Mouse (Mus musculus) kidney, embryonic 14.5 days (tissue): ENCODE measurements around the gene Ncf4. TPM values are rescaled to one million over a fixed set of nuclear protein-coding genes. Genes with fewer than 3 reads are reported as not detected.

Experiments
- ATAC-seq: fragments of 200-750 bp; cut with Nextera tagmentation; 2 replicates; pipeline ENCODE4 v1.8.0; 2017; ENCODE audit warnings: moderate number of reproducible peaks, mild to moderate bottlenecking, moderate TSS enrichment, moderate library complexity; ENCODE audit not compliant: low FRiP score, low TSS enrichment
- H3K27ac ChIP-seq: fragments of 300-500 bp; sonication (generic); 2 replicates; pipeline ENCODE4 v1.5.1; 2014; ENCODE audit warnings: low read depth, mild to moderate bottlenecking, low read length, moderate library complexity, mixed read lengths
- H3K27me3 ChIP-seq: fragments of 300-500 bp; sonication (generic); 2 replicates; pipeline ENCODE4 v1.6.1; 2014; ENCODE audit warnings: mild to moderate bottlenecking, low read length; ENCODE audit not compliant: control insufficient read depth, insufficient read depth
- H3K36me3 ChIP-seq: fragments of 300-500 bp; sonication (generic); 2 replicates; pipeline ENCODE4 v1.6.1; 2014; ENCODE audit warnings: low read length, mixed read lengths; ENCODE audit not compliant: control insufficient read depth, insufficient read depth
- H3K4me1 ChIP-seq: fragments of 300-500 bp; sonication (generic); 2 replicates; pipeline ENCODE4 v1.6.1; 2014; ENCODE audit warnings: low read length, mixed read lengths; ENCODE audit not compliant: control insufficient read depth, insufficient read depth
- H3K4me2 ChIP-seq: fragments of 300-500 bp; sonication (generic); replicated peaks from 2 replicates; pipeline ENCODE4 v1.6.1; 2014; ENCODE audit warnings: low read depth, mild to moderate bottlenecking, low read length
- H3K4me3 ChIP-seq: fragments of 300-500 bp; sonication (generic); 2 replicates; pipeline ENCODE4 v1.5.1; 2014; ENCODE audit warnings: mild to moderate bottlenecking, low read length
- H3K9ac ChIP-seq: fragments of 300-500 bp; sonication (generic); 2 replicates; pipeline ENCODE4 v1.6.1; 2014; ENCODE audit warnings: low read depth, mild to moderate bottlenecking, low read length, moderate library complexity
- H3K9me3 ChIP-seq: fragments of 300-500 bp; sonication (generic); 2 replicates; pipeline ENCODE4 v1.6.1; 2016; ENCODE audit warnings: low read length; ENCODE audit not compliant: control insufficient read depth
- WGBS: fragments of 180-500 bp; shearing (Covaris S2); extraction: QIAGEN DNeasy Blood & Tissue Kit; methylation state at CpG from one replicate; pipeline ENCODE4 v1.1.7; 2014; 5-methylcytosine and 5-hydroxymethylcytosine counted together
- polyA plus RNA-seq: library from polyadenylated mRNA; unstranded; fragments of >200 nt; fragmentation: Nextera tagmentation; extraction: Ambion mirVana; gene quantifications from 2 replicates; pipeline ENCODE4 v1.2.1, GENCODE M21; 2014

Ncf4 gene
- 1.2 and 1.9 TPM in 2 replicates for polyA plus RNA-seq

DNA sequence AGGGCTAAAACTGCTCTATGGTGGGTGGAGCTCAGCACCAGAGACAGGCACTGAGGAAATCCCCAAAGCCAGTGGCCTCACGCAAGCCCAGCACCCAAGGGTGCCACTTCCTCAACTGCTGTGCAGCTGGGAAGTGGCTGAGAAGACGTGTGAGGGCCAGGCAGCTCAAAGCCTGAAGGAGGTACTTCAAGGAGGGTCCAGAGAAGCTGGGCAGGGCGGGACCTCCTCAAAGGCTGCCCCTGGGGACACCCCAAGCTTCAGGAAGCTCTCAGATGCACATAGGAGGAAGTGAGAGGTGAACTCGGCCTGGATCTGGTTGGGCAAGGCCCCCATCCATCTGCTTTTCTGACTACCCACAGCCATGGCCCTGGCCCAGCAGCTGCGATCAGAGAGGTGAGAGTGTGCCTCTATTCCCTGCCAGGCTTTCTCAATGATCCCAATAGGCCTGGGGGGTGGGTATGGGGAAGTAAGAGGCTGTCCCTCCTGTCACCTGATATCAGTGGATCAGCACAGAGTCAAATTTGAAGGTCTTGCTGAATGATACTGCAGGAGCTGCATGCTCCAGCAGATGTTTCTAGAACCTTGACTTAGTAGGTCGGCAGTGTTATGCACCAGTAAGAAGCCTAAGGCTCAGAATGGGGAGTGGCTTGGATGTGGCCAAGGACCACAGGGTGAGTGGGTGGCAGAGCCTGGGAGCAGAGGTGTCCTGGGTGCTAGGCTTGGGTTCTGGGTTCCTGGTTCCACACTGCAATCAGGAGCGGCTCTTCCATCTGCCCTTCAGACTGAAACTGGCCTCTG, at the start of gene Ncf4:
Gene Ncf4 (plus strand): TSS at position 107 of the 798 bp plus-strand sequence.
- H3K27ac ChIP-seq: no peak within 1 kb of the TSS
- no peaks in the 10 kb centered on the region for H3K27me3 ChIP-seq
- WGBS: 70% methylated on average over 7 of the region's 7 CpGs
- no peak for ATAC-seq
- H3K4me3 ChIP-seq: no peak within 1 kb of the TSS
- no peaks in the 10 kb centered on the region for H3K4me1 ChIP-seq
- no peak within 1 kb of the TSS for H3K9ac ChIP-seq
- no peaks in the 10 kb centered on the region for H3K9me3 ChIP-seq
- H3K4me2 ChIP-seq: no peak within 1 kb of the TSS
- no peaks in the 10 kb centered on the region for H3K36me3 ChIP-seq

DNA sequence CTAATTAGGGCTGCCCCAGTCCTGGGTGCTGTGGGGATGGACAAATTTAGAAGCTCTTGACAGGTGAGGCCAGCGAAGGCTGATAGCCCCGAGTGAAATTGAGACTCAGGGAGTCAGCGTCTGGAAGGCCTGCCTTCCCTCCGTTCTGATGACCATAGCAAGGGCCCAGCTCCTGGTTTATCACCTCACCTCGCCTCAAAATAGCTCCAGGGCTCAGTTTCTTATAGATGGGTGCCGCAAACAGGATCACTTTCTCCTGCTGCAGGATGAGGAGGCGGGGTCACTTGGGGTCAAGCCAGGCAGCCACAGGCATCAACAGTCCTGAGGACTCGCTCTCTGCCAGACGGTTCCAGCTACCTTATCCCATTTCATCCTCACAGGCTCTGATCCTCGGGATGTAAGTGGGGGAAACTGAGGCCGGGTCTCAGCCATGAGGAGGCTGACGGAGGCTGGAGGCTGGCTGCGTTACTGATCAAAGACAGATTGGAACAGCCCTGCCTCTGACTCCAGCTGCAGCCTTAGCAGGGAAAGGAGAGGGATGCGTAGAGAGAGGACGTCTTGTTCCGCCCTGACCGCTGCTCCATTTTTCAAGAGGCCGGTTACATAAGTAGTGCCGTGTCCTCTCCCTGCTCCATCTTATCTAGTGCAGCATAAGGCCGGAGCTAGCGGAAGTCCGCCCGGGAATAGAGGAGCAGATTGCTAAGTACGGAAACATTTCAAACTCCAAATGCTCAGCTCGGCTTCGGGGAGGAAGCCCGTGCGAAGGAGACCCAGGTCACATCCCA, 49.3 kb upstream of the Ncf4 start:
- no peaks in the 10 kb centered on the region for H3K4me1 ChIP-seq
- H3K9ac ChIP-seq: no peak overlapping the region
- no peak for ATAC-seq
- H3K27me3 ChIP-seq: no peaks in the 10 kb centered on the region
- H3K9me3 ChIP-seq: no peaks in the 10 kb centered on the region
- H3K4me3 ChIP-seq: no peak overlapping the region
- 65% methylated on average over 28 of the region's 28 CpGs for WGBS
- no peaks in the 10 kb centered on the region for H3K36me3 ChIP-seq
- H3K27ac ChIP-seq: no peak overlapping the region
- H3K4me2 ChIP-seq: no peak overlapping the region

DNA sequence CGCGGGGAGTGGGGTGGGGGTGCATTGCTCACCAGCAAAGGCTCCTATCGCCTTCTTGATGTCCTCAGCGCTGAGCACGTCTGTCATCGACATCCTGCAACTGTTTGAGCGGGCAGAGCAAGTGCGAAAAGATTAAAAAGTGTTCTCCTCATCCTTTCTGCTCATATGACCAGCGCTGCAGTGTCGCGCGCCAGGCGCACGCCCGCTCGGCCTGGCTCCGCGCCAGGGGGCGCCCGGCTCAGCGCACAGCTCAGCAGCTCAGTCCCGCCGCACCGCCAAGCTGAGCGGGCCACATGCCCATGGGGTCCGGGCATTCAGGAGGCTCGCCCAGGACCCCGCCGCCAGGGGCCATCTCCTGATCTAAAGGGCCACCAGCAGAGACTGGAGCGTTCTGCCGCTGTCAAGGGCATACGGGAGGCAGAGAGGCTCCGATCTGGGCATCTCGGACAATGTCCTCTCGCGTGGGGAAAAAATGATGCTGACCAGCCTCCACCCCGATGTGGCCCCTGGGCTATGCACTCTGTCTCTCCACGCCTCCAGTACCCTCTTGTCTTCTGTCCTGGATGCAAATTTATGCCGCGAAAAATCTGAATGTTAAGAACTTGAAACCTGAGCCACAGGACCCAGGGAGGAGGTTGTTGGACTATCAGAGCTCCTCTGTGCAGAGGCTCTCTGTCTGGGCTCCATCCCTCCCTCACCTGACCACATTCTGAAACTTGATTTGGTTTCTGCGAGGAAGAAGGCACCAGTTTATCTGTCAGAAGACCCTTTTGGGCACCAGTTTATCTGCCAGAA, 40.4 kb upstream of the Ncf4 start:
- WGBS: 2% methylated on average over 41 of the region's 41 CpGs
- Histone ChIP-seq H3K4me1 (no peaks in the 10 kb centered on the region; the same call in 1 of the 2 replicates), H3K4me2 (peak overlapping the region; percentile 41), H3K27me3 (peaks cover 43% of the 10 kb centered on the region), H3K36me3 (no peaks in the 10 kb centered on the region), H3K9me3 (no peaks in the 10 kb centered on the region; the same call in 1 of the 2 replicates), H3K4me3 (peak overlapping the region; percentile 28), H3K27ac (no peak overlapping the region), H3K9ac (no peak overlapping the region)
- ATAC-seq: peak; percentile 77

DNA sequence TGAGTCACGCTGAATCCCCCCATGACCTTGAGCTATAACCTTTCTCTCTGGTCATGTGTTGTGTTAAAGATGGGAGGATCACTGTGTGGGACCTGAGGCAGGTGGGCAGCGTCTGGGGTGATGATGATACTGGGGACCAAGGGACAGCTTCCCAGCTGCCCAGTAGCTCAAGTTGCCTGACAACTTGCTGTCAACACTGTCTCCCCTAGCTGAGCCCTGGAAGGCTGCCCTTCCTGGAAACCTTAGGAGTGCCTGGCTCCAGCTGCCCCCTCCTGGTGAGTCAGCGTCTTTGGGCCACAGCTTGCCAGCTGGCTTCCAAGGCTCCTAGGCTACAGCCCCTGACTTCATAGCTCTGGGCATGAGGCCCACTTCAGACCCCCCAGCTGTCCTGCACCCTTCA, 39.4 kb upstream of the Ncf4 start:
- WGBS: 34% methylated on average over 3 of the region's 3 CpGs
- H3K9me3 ChIP-seq: no peaks in the 10 kb centered on the region; the same call in none of the 2 replicates
- no peak overlapping the region for H3K4me2 ChIP-seq
- no peak for ATAC-seq
- no peaks in the 10 kb centered on the region; the same call in 1 of the 2 replicates for H3K4me1 ChIP-seq
- peaks cover 43% of the 10 kb centered on the region for H3K27me3 ChIP-seq
- H3K36me3 ChIP-seq: no peaks in the 10 kb centered on the region
- no peak overlapping the region for H3K27ac ChIP-seq
- no peak overlapping the region for H3K9ac ChIP-seq
- no peak overlapping the region for H3K4me3 ChIP-seq

DNA sequence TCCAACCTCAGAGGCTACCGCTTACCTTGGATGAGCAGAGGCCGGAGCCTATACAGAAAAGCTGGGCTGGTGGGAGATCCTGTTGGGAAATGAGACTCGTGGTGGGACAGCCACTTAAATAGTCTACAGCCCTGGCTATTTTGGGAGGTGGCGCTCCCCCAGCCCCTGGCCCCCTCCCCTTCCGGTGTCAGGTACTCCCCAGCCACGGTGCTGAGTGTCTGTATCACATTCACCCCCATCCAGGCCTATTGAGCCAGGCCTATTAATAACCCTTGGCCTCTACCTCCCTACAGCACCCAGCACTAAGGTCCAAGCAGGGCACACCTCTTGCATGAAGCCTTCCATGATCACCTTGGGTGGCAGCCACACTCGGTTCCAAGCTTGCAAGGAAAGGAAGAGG, 38.3 kb upstream of the Ncf4 start, which contains the start of gene Pvalb:
Gene Pvalb (minus strand): TSS at position 89 of the 400 bp plus-strand sequence.
- H3K27me3 ChIP-seq: peaks cover 40% of the 10 kb centered on the region

DNA sequence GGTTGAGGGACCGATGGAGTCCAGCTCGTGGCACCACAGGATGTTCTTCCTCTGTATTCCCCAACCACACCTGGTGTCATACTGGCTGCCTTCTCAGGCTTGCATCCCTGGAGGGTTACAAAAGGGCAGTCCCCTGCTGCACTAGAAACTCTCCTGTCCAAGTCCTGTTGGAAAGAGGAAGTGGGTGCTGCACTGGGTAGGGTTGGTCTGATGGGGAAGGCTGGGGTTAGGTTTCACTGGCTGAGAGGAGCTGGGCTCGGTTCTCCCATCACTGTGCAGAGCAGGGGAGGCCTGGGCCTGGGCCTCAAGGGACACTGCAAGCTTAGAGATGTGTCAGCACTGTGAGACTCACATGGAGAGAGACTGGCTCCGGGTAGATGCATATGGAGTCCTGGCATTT, 34.4 kb upstream of the Ncf4 start:
- Histone ChIP-seq H3K27me3 (peaks cover under 1% of the 10 kb centered on the region; the same call in 1 of the 2 replicates), H3K4me1 (no peaks in the 10 kb centered on the region), H3K4me3 (no peak overlapping the region), H3K27ac (no peak overlapping the region), H3K4me2 (no peak overlapping the region), H3K36me3 (no peaks in the 10 kb centered on the region), H3K9me3 (no peaks in the 10 kb centered on the region; the same call in none of the 2 replicates), H3K9ac (no peak overlapping the region)
- 89% methylated on average over 4 of the region's 4 CpGs for WGBS
- no peak for ATAC-seq

More for the DNA sequence above, 38.3 kb upstream of the Ncf4 start, which contains the start of gene Pvalb:
- no peak for ATAC-seq
- Histone ChIP-seq H3K9ac (no peak within 1 kb of the TSS), H3K27ac (no peak within 1 kb of the TSS), H3K9me3 (no peaks in the 10 kb centered on the region; the same call in none of the 2 replicates), H3K36me3 (no peaks in the 10 kb centered on the region), H3K4me1 (no peaks in the 10 kb centered on the region; the same call in 1 of the 2 replicates), H3K4me3 (no peak within 1 kb of the TSS), H3K4me2 (no peak within 1 kb of the TSS)
- 86% methylated on average over 7 of the region's 7 CpGs for WGBS

DNA sequence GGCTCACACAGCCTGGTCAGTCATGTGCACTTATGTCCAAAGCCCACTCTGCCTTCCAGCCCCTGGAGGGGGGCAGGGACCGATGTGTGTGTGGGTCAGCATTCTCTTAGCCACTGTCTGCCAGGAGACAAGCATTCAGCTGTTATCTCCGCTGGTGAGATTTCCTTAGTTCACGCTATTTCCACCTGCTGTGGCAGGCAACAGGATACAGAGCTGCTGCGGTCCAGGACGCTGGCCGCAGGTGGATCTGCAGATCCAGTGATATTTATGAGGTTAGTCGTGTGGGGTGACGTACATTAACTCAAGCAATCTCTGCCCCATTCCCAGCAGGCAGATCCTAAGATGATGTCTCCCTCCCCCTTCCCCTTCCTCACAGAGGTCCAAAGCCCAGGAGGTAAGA, 33.2 kb upstream of the Ncf4 start:
- WGBS: 79% methylated on average over 8 of the region's 8 CpGs

DNA sequence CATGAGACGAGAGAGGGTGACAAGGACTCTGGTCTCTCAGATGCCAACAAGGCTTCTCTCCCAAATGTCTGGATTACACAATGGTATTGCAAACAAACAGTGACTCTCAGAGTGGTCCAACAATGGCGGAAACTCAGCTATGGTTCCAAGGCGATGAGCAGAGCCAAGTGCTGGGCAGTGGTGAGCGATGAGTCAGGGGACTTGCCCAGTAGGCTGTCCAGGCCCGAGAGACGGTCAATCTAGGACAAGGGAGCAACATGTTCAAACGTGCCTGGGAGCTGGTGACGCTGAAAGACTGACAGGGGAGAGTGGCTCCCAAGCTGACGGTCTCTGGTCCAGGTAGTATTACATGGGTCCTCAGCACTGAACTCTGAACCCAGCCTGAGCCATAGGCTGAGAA, 29.3 kb upstream of the Ncf4 start:
- Histone ChIP-seq H3K9ac (no peak overlapping the region), H3K4me3 (no peak overlapping the region), H3K27me3 (no peaks in the 10 kb centered on the region), H3K4me1 (no peaks in the 10 kb centered on the region), H3K4me2 (no peak overlapping the region), H3K27ac (no peak overlapping the region), H3K9me3 (no peaks in the 10 kb centered on the region), H3K36me3 (no peaks in the 10 kb centered on the region)
- 84% methylated on average over 9 of the region's 9 CpGs for WGBS
- no peak for ATAC-seq

More for the DNA sequence above, 33.2 kb upstream of the Ncf4 start:
- Histone ChIP-seq H3K9ac (no peak overlapping the region), H3K4me3 (no peak overlapping the region), H3K27ac (no peak overlapping the region), H3K4me2 (no peak overlapping the region), H3K27me3 (no peaks in the 10 kb centered on the region), H3K4me1 (no peaks in the 10 kb centered on the region), H3K9me3 (no peaks in the 10 kb centered on the region; the same call in none of the 2 replicates), H3K36me3 (no peaks in the 10 kb centered on the region)
- ATAC-seq: no peak
